Mouse (Mus musculus) left cerebral cortex, adult 18-20 months (tissue): Measurements from ENCODE around the gene Ccdc33. TPM values are rescaled to one million over a fixed set of nuclear protein-coding genes. Genes with fewer than 3 reads are reported as not detected.

Experiments
- DNase-seq, 2 experiments: peaks; one replicate each; pipeline ENCODE4 v3.0.0; 2021 to 2022; ENCODE audit warnings: low spot score in 2 of 2, mixed read lengths in 1 of 2
- total RNA-seq, 2 experiments: library from RNA; stranded (reverse); gene quantifications; 2 replicates each; pipeline ENCODE4 v1.2.3; 2021

Gene Ccdc33
- total RNA-seq, 2 experiments from 2014 or later, result 0.67 to 1.2 TPM

GRCm38 (mm10) chr9:58130909-58131308, 12.3 kb upstream of the Ccdc33 start:
- DNase-seq, result no peak

- no peak for DNase-seq
Observed at GRCm38 (mm10) chr9:58129508-58129907, 10.9 kb upstream of the Ccdc33 start.

- no peak for DNase-seq
Observed at GRCm38 (mm10) chr9:58128926-58129413, 10.3 kb upstream of the Ccdc33 start.

- no peak for DNase-seq
Observed at GRCm38 (mm10) chr9:58125811-58126210, 7.2 kb upstream of the Ccdc33 start.

GRCm38 (mm10) chr9:58125085-58125484, 6.5 kb upstream of the Ccdc33 start:
- no peak for DNase-seq

GRCm38 (mm10) chr9:58116024-58116651, 2.5 kb downstream of the Ccdc33 start:
- DNase-seq, result no peak

- no peak for DNase-seq
Observed at GRCm38 (mm10) chr9:58115297-58115925, 3.2 kb downstream of the Ccdc33 start.

- no peak for DNase-seq
Observed at GRCm38 (mm10) chr9:58114019-58114418, 4.6 kb downstream of the Ccdc33 start.

GRCm38 (mm10) chr9:58113279-58113884, 5.2 kb downstream of the Ccdc33 start:
- no peak for DNase-seq

GRCm38 (mm10) chr9:58112866-58113278, 5.8 kb downstream of the Ccdc33 start:
- no peak for DNase-seq

- no peak for DNase-seq
Observed at GRCm38 (mm10) chr9:58112321-58112751, 6.3 kb downstream of the Ccdc33 start.

- peak; percentile 75 to 84 for DNase-seq
Observed at GRCm38 (mm10) chr9:58111431-58111830, 7.2 kb downstream of the Ccdc33 start.

GRCm38 (mm10) chr9:58110787-58111186, 7.8 kb downstream of the Ccdc33 start:
- DNase-seq, result no peak

GRCm38 (mm10) chr9:58107494-58107893, 11.1 kb downstream of the Ccdc33 start:
- no peak for DNase-seq

GRCm38 (mm10) chr9:58105595-58106169, 12.9 kb downstream of the Ccdc33 start:
- DNase-seq, result no peak

- no peak for DNase-seq
Observed at GRCm38 (mm10) chr9:58103647-58104046, 15.0 kb downstream of the Ccdc33 start.

- DNase-seq, result peak; percentile 58 to 61
Observed at GRCm38 (mm10) chr9:58102013-58102412, 16.6 kb downstream of the Ccdc33 start.

GRCm38 (mm10) chr9:58099836-58100565, 18.6 kb downstream of the Ccdc33 start:
- no peak for DNase-seq

GRCm38 (mm10) chr9:58096629-58097301, 21.9 kb downstream of the Ccdc33 start:
- peak in 1 of 2 experiments; percentile 33 for DNase-seq

- DNase-seq, result no peak
Observed at GRCm38 (mm10) chr9:58095977-58096376, 22.6 kb downstream of the Ccdc33 start.

GRCm38 (mm10) chr9:58093776-58094175, 24.8 kb downstream of the Ccdc33 start:
- no peak for DNase-seq
